Mouse (Mus musculus): ENCODE data around the gene Nrp1. TPM values are rescaled to one million over a fixed set of nuclear protein-coding genes. Genes with fewer than 3 reads are reported as not detected.

The Nrp1 gene
- polyA plus RNA-seq, 1 experiment from 2014 or later, result 144 TPM

GRCm38 (mm10) chr8:128447320-128447719, 88.9 kb downstream of the Nrp1 start:
- Histone ChIP-seq H3K9ac (ENCODE audit: low read length) (no peak overlapping the region), H3K27ac (ENCODE audit: low read length) (peak overlapping the region; percentile 72), H3K27me3 (ENCODE audit: control insufficient read depth, insufficient read depth, low read depth, low read length) (no peaks in the 10 kb centered on the region), H3K4me3 (ENCODE audit: low read length) (no peak overlapping the region), H3K36me3 (ENCODE audit: control insufficient read depth, insufficient read depth, low read length) (peaks cover 11% of the 10 kb centered on the region), H3K4me2 (ENCODE audit: low read depth, low read length) (no peak overlapping the region), H3K4me1 (replicated peaks; ENCODE audit: control insufficient read depth, insufficient read depth, low read length) (peaks cover 16% of the 10 kb centered on the region), H3K9me3 (ENCODE audit: control insufficient read depth, low read length) (no peaks in the 10 kb centered on the region)
- peak; percentile 92 for ATAC-seq (ENCODE audit: low read depth)
- WGBS, result 75% methylated on average over 3 of the region's 3 CpGs

- WGBS, result 63% methylated on average over 9 of the region's 9 CpGs
- H3K4me2 ChIP-seq (ENCODE audit: low read depth, low read length), result no peak overlapping the region
- peaks cover 5% of the 10 kb centered on the region; the same call in 1 of the 2 replicates for H3K36me3 ChIP-seq (ENCODE audit: control insufficient read depth, insufficient read depth, low read length)
- H3K4me1 ChIP-seq (replicated peaks; ENCODE audit: control insufficient read depth, insufficient read depth, low read length), result peaks cover 23% of the 10 kb centered on the region
- H3K4me3 ChIP-seq (ENCODE audit: low read length), result no peak overlapping the region
- no peaks in the 10 kb centered on the region for H3K9me3 ChIP-seq (ENCODE audit: control insufficient read depth, low read length)
- ATAC-seq (ENCODE audit: low read depth), result no peak
- H3K27me3 ChIP-seq (ENCODE audit: control insufficient read depth, insufficient read depth, low read depth, low read length), result no peaks in the 10 kb centered on the region
- H3K27ac ChIP-seq (ENCODE audit: low read length), result peak overlapping the region; percentile 83
- H3K9ac ChIP-seq (ENCODE audit: low read length), result 0 out of 2 replicates have a peak overlapping the region, but pooled peaks have one; percentile 16
These were observed 92.1 kb downstream of the Nrp1 start for GRCm38 (mm10) chr8:128450390-128451032.

GRCm38 (mm10) chr8:128451121-128451520, 92.7 kb downstream of the Nrp1 start:
- Histone ChIP-seq H3K4me1 (replicated peaks; ENCODE audit: control insufficient read depth, insufficient read depth, low read length) (peaks cover 23% of the 10 kb centered on the region), H3K27ac (ENCODE audit: low read length) (peak overlapping the region; percentile 83), H3K9me3 (ENCODE audit: control insufficient read depth, low read length) (no peaks in the 10 kb centered on the region), H3K9ac (ENCODE audit: low read length) (no peak overlapping the region), H3K4me2 (ENCODE audit: low read depth, low read length) (no peak overlapping the region), H3K27me3 (ENCODE audit: control insufficient read depth, insufficient read depth, low read depth, low read length) (no peaks in the 10 kb centered on the region), H3K4me3 (ENCODE audit: low read length) (no peak overlapping the region), H3K36me3 (ENCODE audit: control insufficient read depth, insufficient read depth, low read length) (peaks cover 5% of the 10 kb centered on the region; the same call in 1 of the 2 replicates)
- 28% methylated on average over 1 of the region's 1 CpGs for WGBS
- ATAC-seq (ENCODE audit: low read depth), result no peak

GRCm38 (mm10) chr8:128453471-128453870, 95.1 kb downstream of the Nrp1 start:
- H3K27me3 ChIP-seq (ENCODE audit: control insufficient read depth, insufficient read depth, low read depth, low read length), result no peaks in the 10 kb centered on the region
- H3K36me3 ChIP-seq (ENCODE audit: control insufficient read depth, insufficient read depth, low read length), result peaks cover 7% of the 10 kb centered on the region
- H3K4me3 ChIP-seq (ENCODE audit: low read length), result no peak overlapping the region
- peaks cover 16% of the 10 kb centered on the region for H3K4me1 ChIP-seq (replicated peaks; ENCODE audit: control insufficient read depth, insufficient read depth, low read length)
- no peak overlapping the region for H3K9ac ChIP-seq (ENCODE audit: low read length)
- no peaks in the 10 kb centered on the region for H3K9me3 ChIP-seq (ENCODE audit: control insufficient read depth, low read length)
- peak overlapping the region; percentile 58 for H3K27ac ChIP-seq (ENCODE audit: low read length)
- no peak overlapping the region for H3K4me2 ChIP-seq (ENCODE audit: low read depth, low read length)
- no peak for ATAC-seq (ENCODE audit: low read depth)
- WGBS, result 48% methylated on average over 2 of the region's 2 CpGs

- 60% methylated on average over 3 of the region's 3 CpGs for WGBS
These were observed 95.6 kb downstream of the Nrp1 start for GRCm38 (mm10) chr8:128454026-128454425.

GRCm38 (mm10) chr8:128457277-128457676, 98.9 kb downstream of the Nrp1 start:
- Histone ChIP-seq H3K36me3 (ENCODE audit: control insufficient read depth, insufficient read depth, low read length) (peaks cover 33% of the 10 kb centered on the region), H3K4me2 (ENCODE audit: low read depth, low read length) (no peak overlapping the region), H3K4me3 (ENCODE audit: low read length) (no peak overlapping the region), H3K9ac (ENCODE audit: low read length) (no peak overlapping the region), H3K9me3 (ENCODE audit: control insufficient read depth, low read length) (no peaks in the 10 kb centered on the region), H3K27me3 (ENCODE audit: control insufficient read depth, insufficient read depth, low read depth, low read length) (no peaks in the 10 kb centered on the region), H3K4me1 (replicated peaks; ENCODE audit: control insufficient read depth, insufficient read depth, low read length) (peaks cover 7% of the 10 kb centered on the region; the same call in 1 of the 2 replicates), H3K27ac (ENCODE audit: low read length) (no peak overlapping the region)
- no peak for ATAC-seq (ENCODE audit: low read depth)
- 86% methylated on average over 2 of the region's 2 CpGs for WGBS

More at GRCm38 (mm10) chr8:128454026-128454425, 95.6 kb downstream of the Nrp1 start:
- Histone ChIP-seq H3K36me3 (ENCODE audit: control insufficient read depth, insufficient read depth, low read length) (peaks cover 11% of the 10 kb centered on the region), H3K9me3 (ENCODE audit: control insufficient read depth, low read length) (no peaks in the 10 kb centered on the region), H3K4me2 (ENCODE audit: low read depth, low read length) (no peak overlapping the region), H3K4me1 (replicated peaks; ENCODE audit: control insufficient read depth, insufficient read depth, low read length) (peaks cover 16% of the 10 kb centered on the region), H3K27ac (ENCODE audit: low read length) (peak overlapping the region; percentile 58), H3K4me3 (ENCODE audit: low read length) (no peak overlapping the region), H3K9ac (ENCODE audit: low read length) (no peak overlapping the region), H3K27me3 (ENCODE audit: control insufficient read depth, insufficient read depth, low read depth, low read length) (no peaks in the 10 kb centered on the region)
- ATAC-seq (ENCODE audit: low read depth), result peak; percentile 70

DNA sequence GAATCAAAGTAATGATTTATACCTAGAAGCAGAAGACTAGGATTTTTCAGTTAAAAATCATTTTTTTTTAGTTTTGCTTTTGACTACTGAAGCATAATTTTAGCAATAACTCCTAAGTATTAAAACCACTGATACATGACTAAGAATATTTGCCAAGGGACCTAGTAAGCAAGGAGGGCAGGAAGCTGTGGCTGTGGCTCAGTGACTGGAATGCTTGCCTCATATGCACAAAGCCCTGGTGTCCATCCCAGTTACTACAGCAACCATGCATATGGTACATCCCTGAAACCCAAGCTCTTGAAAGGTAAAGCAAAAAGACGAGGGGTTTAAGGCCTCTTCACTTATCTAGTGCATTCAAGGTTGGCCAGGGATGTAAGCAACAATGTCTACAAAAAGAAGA, 101.3 kb downstream of the Nrp1 start:
- Histone ChIP-seq H3K4me2 (ENCODE audit: low read depth, low read length) (no peak overlapping the region), H3K9me3 (ENCODE audit: control insufficient read depth, low read length) (no peaks in the 10 kb centered on the region), H3K27me3 (ENCODE audit: control insufficient read depth, insufficient read depth, low read depth, low read length) (no peaks in the 10 kb centered on the region), H3K4me1 (replicated peaks; ENCODE audit: control insufficient read depth, insufficient read depth, low read length) (no peaks in the 10 kb centered on the region), H3K9ac (ENCODE audit: low read length) (no peak overlapping the region), H3K36me3 (ENCODE audit: control insufficient read depth, insufficient read depth, low read length) (peaks cover 35% of the 10 kb centered on the region), H3K27ac (ENCODE audit: low read length) (no peak overlapping the region), H3K4me3 (ENCODE audit: low read length) (no peak overlapping the region)
- 58% methylated on average over 1 of the region's 1 CpGs for WGBS
- no peak for ATAC-seq (ENCODE audit: low read depth)

- Histone ChIP-seq H3K9ac (ENCODE audit: low read length) (no peak overlapping the region), H3K27ac (ENCODE audit: low read length) (no peak overlapping the region), H3K36me3 (ENCODE audit: control insufficient read depth, insufficient read depth, low read length) (peaks cover 35% of the 10 kb centered on the region), H3K4me1 (replicated peaks; ENCODE audit: control insufficient read depth, insufficient read depth, low read length) (no peaks in the 10 kb centered on the region), H3K4me3 (ENCODE audit: low read length) (no peak overlapping the region), H3K9me3 (ENCODE audit: control insufficient read depth, low read length) (no peaks in the 10 kb centered on the region), H3K4me2 (ENCODE audit: low read depth, low read length) (no peak overlapping the region), H3K27me3 (ENCODE audit: control insufficient read depth, insufficient read depth, low read depth, low read length) (no peaks in the 10 kb centered on the region)
- no peak for ATAC-seq (ENCODE audit: low read depth)
These were observed 103.3 kb downstream of the Nrp1 start for GRCm38 (mm10) chr8:128461716-128462115.

DNA sequence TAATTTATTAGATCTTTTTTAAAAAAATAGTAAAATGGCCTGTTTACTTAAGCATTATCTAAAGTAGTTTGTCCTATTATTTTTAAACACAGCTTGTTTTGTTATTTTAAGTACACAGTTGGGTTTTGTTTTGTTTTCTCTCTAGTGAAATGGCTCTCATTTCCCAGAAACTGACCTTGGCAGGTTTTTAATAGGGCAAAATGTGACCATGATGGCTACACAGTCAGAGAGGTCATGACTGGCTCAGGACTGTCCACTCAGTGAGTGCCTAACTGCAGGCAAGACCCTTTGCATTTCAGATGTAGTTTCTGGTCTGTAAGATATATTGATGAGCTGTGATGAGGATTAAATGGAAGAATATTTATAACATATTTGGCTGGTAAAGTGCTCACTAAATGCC, 104.8 kb downstream of the Nrp1 start:
- Histone ChIP-seq H3K36me3 (ENCODE audit: control insufficient read depth, insufficient read depth, low read length) (peaks cover 36% of the 10 kb centered on the region), H3K9me3 (ENCODE audit: control insufficient read depth, low read length) (no peaks in the 10 kb centered on the region), H3K27ac (ENCODE audit: low read length) (no peak overlapping the region), H3K4me3 (ENCODE audit: low read length) (no peak overlapping the region), H3K4me2 (ENCODE audit: low read depth, low read length) (no peak overlapping the region), H3K27me3 (ENCODE audit: control insufficient read depth, insufficient read depth, low read depth, low read length) (no peaks in the 10 kb centered on the region), H3K9ac (ENCODE audit: low read length) (no peak overlapping the region), H3K4me1 (replicated peaks; ENCODE audit: control insufficient read depth, insufficient read depth, low read length) (no peaks in the 10 kb centered on the region)
- no peak for ATAC-seq (ENCODE audit: low read depth)
